Mouse (Mus musculus): ENCODE measurements around the gene Psmb11.

Gene Psmb11

DNA sequence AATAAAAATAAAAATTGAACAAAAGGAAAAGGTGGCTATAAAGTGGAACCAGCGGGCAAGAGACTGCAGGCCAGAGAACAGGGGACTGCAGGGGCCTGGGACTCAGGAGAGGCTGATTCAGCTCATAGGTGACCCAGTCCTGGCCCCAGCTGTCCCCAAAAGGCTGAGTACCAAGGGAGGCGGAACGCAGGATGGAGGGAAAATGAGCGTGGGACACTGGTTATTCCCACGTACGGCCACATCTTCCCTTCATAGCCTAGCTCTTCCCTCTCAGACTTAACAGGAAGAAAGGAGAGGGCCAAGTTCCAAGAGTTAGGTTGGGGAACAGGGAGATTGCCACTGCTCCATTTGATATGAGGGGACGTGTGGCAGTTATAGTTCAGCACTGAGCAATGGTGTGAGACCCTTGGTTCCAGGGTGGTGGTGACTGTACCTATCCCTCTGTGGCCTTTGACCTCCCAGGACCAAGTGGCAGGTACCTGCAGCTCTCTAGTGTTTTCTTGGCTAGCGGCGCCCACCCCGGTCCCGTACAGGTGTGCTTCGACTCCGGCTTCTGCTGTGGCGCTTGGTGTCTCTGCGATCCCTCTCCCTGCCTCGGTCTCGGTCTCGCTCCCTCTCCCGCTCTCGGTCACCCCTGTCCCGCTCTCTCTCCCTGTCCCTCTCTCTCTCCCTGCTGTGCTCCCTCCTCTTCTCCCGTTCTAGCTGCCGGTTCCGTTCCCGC is 21.2 kb downstream of the Psmb11 start:
- peak in 1 of 2 experiments; percentile 17 for DNase-seq

- DNase-seq = no peak
Measured at GRCm38 (mm10) chr14:54643011-54643410, 21.8 kb downstream of the Psmb11 start.

GRCm38 (mm10) chr14:54644294-54644693 is 23.1 kb downstream of the Psmb11 start:
- DNase-seq = no peak

GRCm38 (mm10) chr14:54646455-54646854 is 25.2 kb downstream of the Psmb11 start:
- no peak for DNase-seq

DNA sequence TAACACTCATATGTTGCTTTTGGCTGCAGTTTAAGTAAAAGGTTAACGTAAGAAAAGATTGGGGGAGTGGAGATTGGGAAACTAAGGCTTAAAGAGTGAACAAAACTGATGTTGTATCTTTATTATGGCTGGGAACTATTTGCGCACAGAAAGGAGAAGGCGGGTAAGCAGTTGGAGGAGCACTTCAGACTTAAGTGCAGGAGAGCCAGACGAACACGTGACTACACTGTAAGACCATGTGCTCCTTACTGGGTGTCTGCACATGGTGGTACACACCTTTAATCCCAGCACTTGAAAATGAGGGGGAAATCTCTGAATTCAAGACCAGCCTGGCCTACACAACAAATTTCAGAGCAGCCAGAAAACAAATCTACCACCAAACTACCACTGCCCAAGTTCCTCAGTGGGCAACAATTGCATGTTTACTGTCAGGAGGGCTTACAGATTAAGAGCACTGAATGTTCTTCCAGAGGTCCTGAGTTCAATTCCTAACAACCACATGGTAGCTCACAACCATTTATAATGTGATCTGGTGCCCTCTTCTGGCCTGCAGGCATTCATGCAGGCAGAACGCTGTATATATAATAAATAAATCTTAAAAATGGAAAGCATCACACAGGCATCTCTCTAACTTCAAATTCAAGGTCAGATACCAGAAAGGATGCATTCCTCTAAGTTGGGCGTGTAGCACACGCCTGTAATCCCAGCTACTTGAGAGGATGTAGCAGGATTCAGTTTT is 25.8 kb downstream of the Psmb11 start:
- DNase-seq = no peak

DNA sequence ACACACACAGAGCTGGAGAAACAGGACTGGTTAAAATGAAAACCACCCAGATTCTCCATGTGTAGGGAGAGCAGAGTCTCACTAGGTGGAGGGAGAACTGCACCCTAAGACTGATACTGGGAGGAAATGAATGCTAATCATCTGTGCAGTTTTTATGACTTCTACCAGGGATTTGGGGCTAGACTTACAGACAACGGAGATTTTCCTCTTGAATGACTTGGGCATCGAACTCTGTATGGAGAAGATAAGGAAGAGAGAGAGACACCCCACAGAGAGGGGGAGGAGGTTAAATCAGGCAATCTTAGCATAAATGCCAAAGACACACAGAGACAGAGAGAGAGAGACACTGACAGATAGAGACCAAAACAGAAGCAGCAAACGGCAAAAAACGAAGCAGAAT is 26.7 kb downstream of the Psmb11 start:
- DNase-seq = no peak

- peak; percentile 83 to 86 for DNase-seq
Measured at GRCm38 (mm10) chr14:54650621-54651454, 29.6 kb downstream of the Psmb11 start.

DNA sequence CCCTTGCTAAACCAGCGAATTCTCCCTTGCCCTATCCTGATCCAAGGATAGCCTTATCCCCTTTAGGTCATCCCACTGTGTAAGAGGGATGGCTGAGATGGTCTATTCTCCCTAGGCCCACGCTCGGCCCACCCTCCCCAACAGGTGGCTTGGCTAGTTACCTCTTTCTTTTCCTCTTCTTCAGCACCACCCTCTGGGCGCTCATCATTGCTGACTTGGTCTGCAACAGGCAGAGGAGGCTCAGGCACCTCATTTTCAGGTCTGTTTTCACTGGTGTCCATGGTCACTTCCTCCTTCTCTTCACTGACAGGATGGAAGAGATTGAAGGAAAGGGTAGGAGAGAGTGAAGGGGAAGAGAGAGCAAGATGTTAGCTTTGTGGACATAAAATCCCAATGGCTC is 30.3 kb downstream of the Psmb11 start:
- DNase-seq = no peak

DNA sequence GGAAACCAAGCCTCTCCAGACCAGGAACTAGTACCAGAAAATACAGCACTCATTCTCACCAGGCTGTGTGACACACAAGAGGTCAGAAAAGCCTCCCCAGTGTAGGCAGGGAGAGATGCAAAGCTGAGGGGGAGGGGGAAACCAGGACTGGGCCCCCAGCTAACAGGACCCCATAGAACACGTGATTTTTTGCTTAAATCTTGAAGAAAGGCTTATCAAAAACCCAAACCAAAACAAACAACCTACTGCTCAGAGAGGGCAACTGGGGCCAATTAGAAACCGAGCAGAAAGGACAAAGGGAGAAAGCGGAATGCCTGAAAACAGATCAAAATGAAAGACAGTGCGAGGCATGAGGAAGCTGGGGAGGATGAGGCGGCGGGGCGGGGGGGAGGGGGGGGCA is 31.6 kb downstream of the Psmb11 start:
- no peak for DNase-seq

GRCm38 (mm10) chr14:54653496-54653895 is 32.3 kb downstream of the Psmb11 start:
- peak; percentile 80 to 81 for DNase-seq

GRCm38 (mm10) chr14:54660009-54660408 is 38.8 kb downstream of the Psmb11 start:
- DNase-seq = no peak

GRCm38 (mm10) chr14:54664477-54665222 is 43.4 kb downstream of the Psmb11 start:
- DNase-seq = no peak

- peak; percentile 47 to 54 for DNase-seq
Measured at GRCm38 (mm10) chr14:54669381-54669780, 48.1 kb downstream of the Psmb11 start.

DNA sequence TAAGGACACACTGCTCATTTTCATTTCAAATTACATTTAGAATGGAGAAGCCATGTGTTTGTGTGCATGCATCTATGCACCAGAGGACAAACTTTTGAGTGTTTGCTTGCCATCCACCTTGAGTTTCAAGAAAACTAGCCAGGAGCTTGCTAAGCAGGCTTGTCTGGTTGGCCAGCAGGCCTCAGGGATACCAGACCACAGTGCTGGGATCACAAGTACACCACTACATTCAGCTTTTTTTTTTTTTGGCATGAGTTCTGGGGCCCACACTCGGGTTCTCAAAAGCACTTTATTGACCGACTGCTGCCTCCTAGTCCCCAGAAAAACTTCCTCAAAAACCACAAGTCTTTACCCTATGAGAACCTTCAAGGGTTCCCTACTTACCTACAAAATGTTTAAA is 53.1 kb downstream of the Psmb11 start:
- no peak for DNase-seq

DNA sequence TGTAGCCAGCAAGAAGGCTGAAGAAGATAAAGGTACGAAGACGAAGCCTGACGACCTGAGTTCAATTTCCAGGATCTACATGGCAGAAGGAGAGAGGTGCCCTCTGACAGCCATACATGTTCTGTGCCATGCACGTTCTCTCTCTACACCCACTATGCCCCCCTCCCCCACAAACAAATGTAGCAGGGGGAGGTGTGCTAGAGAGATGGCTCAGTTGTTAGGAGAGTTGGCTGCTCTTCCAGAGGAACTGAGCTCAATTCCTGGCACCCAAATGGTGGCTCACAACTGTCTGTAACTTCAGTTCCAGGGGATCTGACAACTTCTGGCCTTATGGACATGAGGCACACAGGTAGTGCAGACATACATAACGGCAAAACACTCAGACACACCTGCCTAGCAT is 55.1 kb downstream of the Psmb11 start:
- DNase-seq = no peak

DNA sequence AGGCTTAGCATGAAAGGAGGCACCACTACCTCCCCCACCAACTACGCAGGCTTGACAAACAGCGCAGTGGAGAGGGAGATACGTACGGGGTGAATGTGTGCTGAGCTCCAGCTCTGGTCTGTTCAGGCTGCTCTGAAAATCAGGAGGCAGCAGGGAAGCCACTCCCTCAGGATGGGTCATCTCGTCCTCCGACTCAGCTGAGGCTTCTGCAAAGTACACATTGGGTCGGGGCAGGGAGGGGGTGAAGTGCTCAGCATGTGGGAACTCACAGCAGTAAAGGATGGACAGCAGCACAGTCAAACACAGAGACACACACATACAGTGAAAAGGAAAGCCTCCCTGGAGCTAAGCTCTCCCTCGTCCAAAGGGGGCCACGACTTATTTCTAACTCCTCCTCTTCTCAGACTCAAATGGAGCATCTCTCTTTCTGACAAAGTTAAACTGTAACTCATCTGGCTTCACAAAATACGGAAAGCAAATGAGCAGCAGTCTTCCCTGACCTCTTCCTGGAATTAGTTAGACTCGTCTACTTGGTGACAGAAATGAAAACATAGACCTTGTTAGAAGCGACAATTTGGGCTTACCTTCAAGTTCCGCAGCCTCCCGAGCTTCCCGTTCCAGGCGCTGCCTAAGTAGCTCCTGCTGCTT is 57.5 kb downstream of the Psmb11 start:
- DNase-seq = no peak

Measured in cerebellum, postnatal 36 days (tissue).